ENCODE assay signal across 21 mouse cellular contexts in the genomic region with DNA sequence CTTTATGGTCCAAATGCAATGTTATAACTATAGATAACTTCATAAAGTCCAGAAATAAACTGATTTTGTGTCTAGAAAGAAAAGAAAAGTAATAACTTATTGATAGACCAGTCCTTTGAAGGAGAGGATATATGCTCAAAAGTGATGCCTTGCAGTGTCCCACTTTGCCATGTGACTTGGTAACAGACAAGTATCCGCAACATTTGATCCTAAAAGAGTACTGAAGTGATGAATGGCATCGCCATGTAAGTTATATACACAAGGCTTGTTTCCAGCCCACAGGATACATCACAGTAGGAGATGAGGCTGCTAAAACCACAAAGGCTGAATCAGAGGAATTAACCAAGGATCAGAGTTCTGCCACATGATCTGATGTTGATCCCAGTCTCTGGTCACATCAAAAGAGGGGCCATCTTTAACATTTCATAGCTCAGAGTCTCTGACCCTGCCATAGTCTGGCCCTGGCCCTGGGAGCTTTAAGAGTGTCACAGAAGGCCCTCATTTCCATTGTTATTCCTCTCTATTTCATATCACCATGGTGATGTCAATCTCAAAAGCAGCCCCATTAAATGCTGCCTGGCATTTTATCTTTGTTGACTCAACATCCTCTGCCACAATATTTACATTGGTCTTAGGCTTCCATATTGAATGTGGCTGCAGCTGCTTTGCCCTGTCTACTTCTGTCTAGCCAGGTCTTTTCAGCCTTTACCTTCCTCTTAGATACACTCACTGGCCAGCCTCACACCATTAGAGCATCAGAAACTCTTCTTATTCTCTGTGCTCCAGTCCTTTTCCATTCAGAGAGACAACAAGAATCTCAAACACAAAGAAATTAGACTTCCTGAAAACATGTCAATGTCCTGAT.
DNase-seq lines count a peak whose midpoint lies in the region; ATAC-seq and TF ChIP-seq lines count a peak whose summit lies in the region.
"Had no signal": no experiment of that assay in that cellular context is flagged by ENCODE, and none has a peak within 500 bp of the region (broad histone marks: within the 10 kb centered on the region; RNA-seq: fewer than 3 reads in every experiment).

No protein-coding gene starts in this region.

- H3K79me2 ChIP-seq in C2C12 (ENCODE audit: control insufficient read depth, insufficient read depth) = no peaks in the 10 kb centered on the region

- H3K4me3 ChIP-seq in forebrain, embryonic 12.5 days (replicated peaks) = no peak overlapping the region
- no peak overlapping the region for H3K4me3 ChIP-seq in forebrain, embryonic 15.5 days
- no peak overlapping the region for H3K4me3 ChIP-seq in midbrain, embryonic 11.5 days (ENCODE audit: low read depth, low read length)
- no peak overlapping the region for H3K4me3 ChIP-seq in midbrain, embryonic 14.5 days (replicated peaks; ENCODE audit: low read depth, low read length)
- H3K4me3 ChIP-seq in C2C12 (ENCODE audit: insufficient read depth, poor library complexity, severe bottlenecking) = no peak overlapping the region
- H3K4me3 ChIP-seq: embryonic facial prominence, embryonic 10.5 days; embryonic facial prominence, embryonic 12.5 days had no signal

- no peak for TF ChIP-seq CTCF in C2C12 (IDR thresholded peaks at IDR 0.05; ENCODE audit: control insufficient read depth, insufficient read depth, insufficient read length)

- H3K36me3 ChIP-seq in forebrain, embryonic 12.5 days (replicated peaks) = no peaks in the 10 kb centered on the region
- H3K36me3 ChIP-seq in forebrain, embryonic 15.5 days = no peaks in the 10 kb centered on the region
- H3K36me3 ChIP-seq in midbrain, embryonic 11.5 days (ENCODE audit: control insufficient read depth, insufficient read depth, low read length) = no peaks in the 10 kb centered on the region
- H3K36me3 ChIP-seq in midbrain, embryonic 14.5 days (ENCODE audit: control insufficient read depth, insufficient read depth, low read length) = no peaks in the 10 kb centered on the region
- H3K36me3 ChIP-seq in C2C12 (ENCODE audit: control insufficient read depth, insufficient read depth) = no peaks in the 10 kb centered on the region
- H3K36me3 ChIP-seq: embryonic facial prominence, embryonic 10.5 days; embryonic facial prominence, embryonic 12.5 days had no signal

- WGBS in forebrain, embryonic 12.5 days = 79% methylated on average over 2 of the region's 2 CpGs
- 93% methylated on average over 2 of the region's 2 CpGs for WGBS in forebrain, embryonic 15.5 days
- 61% methylated on average over 2 of the region's 2 CpGs for WGBS in midbrain, embryonic 11.5 days
- 86% methylated on average over 2 of the region's 2 CpGs for WGBS in midbrain, embryonic 14.5 days

- no peak for DNase-seq in midbrain, embryonic 11.5 days (ENCODE audit: low spot score, missing footprints)
- no peak for DNase-seq in midbrain, embryonic 14.5 days
- DNase-seq in 3134 (ENCODE audit: extremely low read depth, insufficient read length, low spot score) = peak; percentile 33
- no peak for DNase-seq in ovary, postnatal 10 days (ENCODE audit: low spot score)
- no peak for DNase-seq in cerebellum, adult 18-20 months
- DNase-seq: adrenal gland, adult 2 months; adrenal gland, postnatal 10 days; adrenal gland, postnatal 25 days; B cell, adult 2 months; cerebellum, adult 11 months; cerebellum, adult 2 months; cerebellum, adult 9-10 months; cerebellum, postnatal 10 days; cerebellum, postnatal 25 days; forebrain, postnatal 0 days had no signal

- H3K4me2 ChIP-seq in forebrain, embryonic 12.5 days = no peak overlapping the region
- H3K4me2 ChIP-seq in forebrain, embryonic 15.5 days (replicated peaks) = no peak overlapping the region
- H3K4me2 ChIP-seq in midbrain, embryonic 11.5 days = no peak overlapping the region
- H3K4me2 ChIP-seq in midbrain, embryonic 14.5 days (ENCODE audit: low read length) = no peak overlapping the region
- H3K4me2 ChIP-seq: embryonic facial prominence, embryonic 12.5 days had no signal

- H3K27me3 ChIP-seq in forebrain, embryonic 12.5 days = no peaks in the 10 kb centered on the region
- H3K27me3 ChIP-seq in forebrain, embryonic 15.5 days = no peaks in the 10 kb centered on the region
- H3K27me3 ChIP-seq in midbrain, embryonic 11.5 days (ENCODE audit: control insufficient read depth, insufficient read depth, low read length) = no peaks in the 10 kb centered on the region
- H3K27me3 ChIP-seq in midbrain, embryonic 14.5 days (ENCODE audit: control insufficient read depth, insufficient read depth, low read length) = no peaks in the 10 kb centered on the region
- H3K27me3 ChIP-seq in C2C12 (ENCODE audit: control insufficient read depth, insufficient read depth, insufficient read length) = no peaks in the 10 kb centered on the region
- H3K27me3 ChIP-seq: embryonic facial prominence, embryonic 12.5 days had no signal

- ATAC-seq in forebrain, embryonic 12.5 days (ENCODE audit: low FRiP score) = peak; percentile 14; the same call in 1 of the 2 replicates
- no peak for ATAC-seq in forebrain, embryonic 15.5 days (replicated peaks)
- peak; percentile 92 for ATAC-seq in midbrain, embryonic 11.5 days (ENCODE audit: low FRiP score)
- ATAC-seq in midbrain, embryonic 14.5 days (ENCODE audit: low FRiP score, low TSS enrichment) = no peak
- ATAC-seq: forebrain, embryonic 14.5 days; forebrain, postnatal 0 days had no signal

- H3K4me1 ChIP-seq in forebrain, embryonic 12.5 days = no peaks in the 10 kb centered on the region
- H3K4me1 ChIP-seq in forebrain, embryonic 15.5 days = no peaks in the 10 kb centered on the region
- H3K4me1 ChIP-seq in midbrain, embryonic 11.5 days (ENCODE audit: control insufficient read depth, insufficient read depth, low read length) = no peaks in the 10 kb centered on the region
- no peaks in the 10 kb centered on the region for H3K4me1 ChIP-seq in midbrain, embryonic 14.5 days (ENCODE audit: control insufficient read depth, insufficient read depth, low read length)
- H3K4me1 ChIP-seq: embryonic facial prominence, embryonic 10.5 days; embryonic facial prominence, embryonic 12.5 days had no signal

- no peaks in the 10 kb centered on the region for H3K9me3 ChIP-seq in forebrain, embryonic 12.5 days
- H3K9me3 ChIP-seq in forebrain, embryonic 15.5 days = no peaks in the 10 kb centered on the region
- H3K9me3 ChIP-seq in midbrain, embryonic 11.5 days (ENCODE audit: control insufficient read depth, low read length) = no peaks in the 10 kb centered on the region
- H3K9me3 ChIP-seq in midbrain, embryonic 14.5 days (ENCODE audit: control insufficient read depth, low read length) = no peaks in the 10 kb centered on the region
- H3K9me3 ChIP-seq: embryonic facial prominence, embryonic 10.5 days; embryonic facial prominence, embryonic 12.5 days had no signal

- no peaks in the 10 kb centered on the region for H3K79me3 ChIP-seq in C2C12 (ENCODE audit: low read depth)

- H3K9ac ChIP-seq in forebrain, embryonic 12.5 days = no peak overlapping the region
- no peak overlapping the region for H3K9ac ChIP-seq in forebrain, embryonic 15.5 days (replicated peaks)
- H3K9ac ChIP-seq in midbrain, embryonic 11.5 days (ENCODE audit: low read length) = no peak overlapping the region
- no peak overlapping the region for H3K9ac ChIP-seq in midbrain, embryonic 14.5 days (replicated peaks; ENCODE audit: low read length)
- H3K9ac ChIP-seq: embryonic facial prominence, embryonic 12.5 days; forebrain, postnatal 0 days had no signal

- H3K27ac ChIP-seq in forebrain, embryonic 12.5 days = no peak overlapping the region
- H3K27ac ChIP-seq in forebrain, embryonic 15.5 days (replicated peaks) = no peak overlapping the region
- H3K27ac ChIP-seq in midbrain, embryonic 11.5 days (ENCODE audit: low read depth, low read length) = no peak overlapping the region
- H3K27ac ChIP-seq in midbrain, embryonic 14.5 days (replicated peaks; ENCODE audit: low read depth, low read length) = no peak overlapping the region
- H3K27ac ChIP-seq: embryonic facial prominence, embryonic 10.5 days; embryonic facial prominence, embryonic 12.5 days had no signal

- H3ac ChIP-seq in C2C12 (ENCODE audit: control insufficient read depth, insufficient read length, low read depth) = no peak overlapping the region

TF ChIP-seq in C2C12, 6 proteins besides CTCF, POLR2A, EP300 and RAD21:
- peak; percentile 67 for TF ChIP-seq MAX (IDR thresholded peaks at IDR 0.05)
- peak; percentile 30 for TF ChIP-seq FOSL1 (IDR thresholded peaks at IDR 0.05; ENCODE audit: insufficient read depth, low read length, poor library complexity, severe bottlenecking)
- TF ChIP-seq USF1 (IDR thresholded peaks at IDR 0.05; ENCODE audit: low read depth) = peak; percentile 76
- no peak for TF ChIP-seq MYOG (IDR thresholded peaks at IDR 0.05; ENCODE audit: control insufficient read depth, extremely low read depth, insufficient read length)
- TF ChIP-seq MYOD1 (IDR thresholded peaks at IDR 0.05; ENCODE audit: control insufficient read depth, insufficient read length, low read depth) = peak; percentile 94
TF ChIP-seq in C2C12: peak in this region for 4.

Comparison
In these comparisons a context has a peak if more than half of its experiments do, and no peak if none do; other contexts are left out.
1. ATAC-seq: peak in forebrain, embryonic 12.5 days (single experiment) and midbrain, embryonic 11.5 days (single experiment); none in forebrain, embryonic 15.5 days (single experiment) and midbrain, embryonic 14.5 days (single experiment).